Mouse (Mus musculus) forelimb bud, embryonic 11.5 days (tissue): ENCODE data around the gene Sorbs1.

Experiments
- DNase-seq: peaks from one replicate; pipeline ENCODE4 v3.0.0-alpha.2; 2012; ENCODE audit warnings: low read depth, low spot score

Sorbs1 gene

DNA sequence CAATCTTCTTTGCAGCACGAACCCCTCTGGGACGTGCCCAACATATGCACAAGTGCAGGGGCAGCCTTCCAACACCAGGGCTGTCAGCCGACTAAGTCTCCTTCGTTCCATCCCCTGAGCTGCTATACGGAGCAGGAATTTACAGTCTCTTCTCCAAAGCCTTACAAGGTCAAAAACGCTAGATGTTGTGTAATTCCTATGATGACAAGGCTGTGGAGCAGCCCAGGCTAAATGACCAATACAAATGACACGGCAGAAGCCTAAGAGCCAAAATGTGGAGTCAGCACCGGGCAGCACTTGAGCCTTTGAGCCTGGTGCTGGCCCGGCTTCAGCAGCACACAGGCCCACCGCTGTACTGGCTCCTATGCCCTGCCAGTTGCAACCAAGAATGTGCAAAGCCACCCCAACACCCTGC lies 35.4 kb downstream of the Sorbs1 start:
- no peak for DNase-seq

DNA sequence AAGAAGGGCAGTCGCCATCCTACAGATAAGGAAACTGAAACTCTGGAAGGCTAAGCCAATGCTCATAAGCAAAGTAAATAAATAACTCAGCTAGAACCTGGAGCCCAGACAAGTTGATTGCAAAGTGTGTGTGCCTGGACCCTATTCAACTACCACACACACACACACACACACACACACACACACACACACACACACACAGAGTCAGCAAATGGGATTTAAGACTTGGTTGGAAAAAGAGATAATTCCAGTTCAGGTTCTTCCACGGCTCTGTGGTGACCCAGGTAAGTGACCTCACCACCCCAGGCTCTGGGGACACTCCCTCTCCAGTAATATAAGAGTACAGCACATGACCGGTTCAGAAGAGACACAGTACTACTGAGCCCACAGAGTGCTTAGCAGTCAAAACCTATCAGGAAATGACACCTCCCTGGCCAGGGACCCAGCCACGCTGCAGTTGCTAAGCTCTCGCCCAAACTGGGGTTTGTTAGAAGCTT lies 36.1 kb downstream of the Sorbs1 start:
- no peak for DNase-seq

DNA sequence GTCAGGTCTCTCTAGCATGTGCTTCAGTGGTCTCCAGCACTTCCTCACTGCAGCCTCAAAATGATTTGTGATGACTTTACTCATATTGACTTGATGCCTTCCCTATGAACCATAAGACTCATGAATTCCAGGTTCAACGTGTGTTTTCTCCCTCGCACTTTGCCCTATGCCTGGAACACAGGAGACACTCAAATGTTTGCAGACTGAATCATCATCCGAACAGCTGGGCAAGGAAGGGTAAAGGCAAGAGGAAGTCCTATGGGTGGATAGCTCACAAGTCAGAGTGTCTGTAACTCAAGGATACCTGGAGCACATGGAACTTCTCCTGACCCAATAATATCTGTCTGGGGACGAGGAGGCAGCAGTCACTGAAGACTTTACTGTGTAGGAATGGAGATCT lies 37.1 kb downstream of the Sorbs1 start:
- DNase-seq, result no peak

DNA sequence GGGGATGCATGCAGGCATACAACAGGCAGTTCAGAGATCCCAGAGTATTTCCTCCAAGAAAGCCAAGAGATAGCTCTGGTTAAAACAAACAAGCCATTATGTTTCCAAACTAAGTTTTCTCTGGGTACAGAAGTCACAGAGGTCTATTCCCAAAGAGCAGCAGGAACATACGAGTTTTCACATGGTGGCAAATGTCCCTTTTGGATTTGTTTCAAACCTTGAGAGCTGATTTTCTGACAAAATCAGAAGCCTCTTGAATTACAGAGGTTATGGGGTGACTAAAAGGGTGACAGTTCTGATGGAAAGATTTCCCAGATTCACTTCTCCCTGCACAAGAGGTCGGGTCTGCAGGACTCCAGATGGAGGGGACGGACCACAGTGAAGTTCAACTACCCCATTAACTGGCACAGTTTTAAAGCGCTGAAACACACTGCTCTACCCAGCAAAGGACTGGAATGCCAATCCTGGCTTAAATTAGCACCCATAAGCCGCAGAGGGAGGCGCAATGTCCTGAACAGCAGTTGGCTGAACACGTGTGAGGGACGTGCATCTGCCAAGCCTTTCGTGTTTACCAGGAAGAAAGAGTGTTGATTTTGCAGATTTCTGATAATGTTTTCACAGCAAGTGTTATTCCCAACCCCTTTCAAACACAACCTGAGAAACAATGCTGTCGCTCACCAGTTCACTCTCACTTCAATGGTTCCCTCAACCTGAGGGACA lies 41.9 kb downstream of the Sorbs1 start:
- DNase-seq, result no peak

DNA sequence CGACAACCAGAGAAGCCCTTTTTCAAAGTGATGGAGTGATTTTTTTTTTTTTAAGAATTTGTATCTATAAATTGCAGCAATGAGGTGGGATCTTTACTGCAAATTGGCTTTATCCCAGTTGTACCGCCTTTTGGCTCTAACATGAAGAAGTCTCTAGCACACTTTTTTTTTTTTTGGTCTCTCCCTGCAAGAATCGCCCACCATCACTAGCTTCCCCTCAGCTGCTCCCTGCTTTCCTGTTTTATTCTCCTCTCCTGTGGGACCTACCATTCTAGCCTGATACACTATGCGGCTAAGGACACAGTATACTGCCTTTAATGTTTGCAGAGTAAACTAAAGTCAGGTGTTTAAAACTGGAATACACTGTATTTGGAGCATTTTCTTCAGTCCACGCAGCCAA lies 43.8 kb downstream of the Sorbs1 start:
- no peak for DNase-seq

DNA sequence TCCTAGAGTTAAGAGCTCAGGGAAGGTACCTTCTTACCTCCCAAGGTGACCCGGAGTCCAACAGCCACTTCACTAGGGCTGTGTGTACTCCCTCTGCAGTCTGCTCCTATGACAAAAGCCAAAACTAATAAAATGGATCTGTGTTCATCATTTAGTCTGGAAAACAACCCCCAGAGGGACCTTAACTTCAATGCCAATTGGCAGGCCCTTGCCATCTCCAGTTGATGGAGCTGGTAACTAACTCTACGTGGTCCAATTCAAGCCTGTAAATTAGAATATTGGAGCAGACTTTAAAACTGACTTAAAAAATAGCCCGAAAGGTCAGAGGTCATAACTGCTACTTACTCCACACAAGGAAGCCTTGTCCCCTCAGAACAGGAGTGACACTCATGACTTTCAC lies 45.3 kb downstream of the Sorbs1 start:
- no peak for DNase-seq

DNA sequence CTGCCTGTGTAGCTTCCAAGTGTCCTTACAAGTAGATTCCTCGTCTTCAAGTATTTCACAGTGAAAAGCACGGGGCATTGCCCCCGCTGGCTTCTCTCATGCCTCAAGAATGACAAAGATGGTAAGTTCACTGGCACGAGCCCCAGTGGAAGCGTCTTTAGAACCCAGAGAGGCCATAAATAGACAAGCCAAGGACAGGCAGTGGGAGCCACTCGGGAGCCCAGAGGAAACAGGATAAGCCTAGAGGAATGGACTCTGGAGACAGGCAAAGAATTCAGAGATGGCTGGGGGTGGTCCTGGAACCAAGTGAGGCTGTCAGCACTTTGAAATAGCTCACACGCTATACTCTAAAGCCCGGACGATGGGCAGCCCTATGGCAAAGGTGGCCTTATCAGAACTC lies 45.8 kb downstream of the Sorbs1 start:
- DNase-seq, result no peak

DNA sequence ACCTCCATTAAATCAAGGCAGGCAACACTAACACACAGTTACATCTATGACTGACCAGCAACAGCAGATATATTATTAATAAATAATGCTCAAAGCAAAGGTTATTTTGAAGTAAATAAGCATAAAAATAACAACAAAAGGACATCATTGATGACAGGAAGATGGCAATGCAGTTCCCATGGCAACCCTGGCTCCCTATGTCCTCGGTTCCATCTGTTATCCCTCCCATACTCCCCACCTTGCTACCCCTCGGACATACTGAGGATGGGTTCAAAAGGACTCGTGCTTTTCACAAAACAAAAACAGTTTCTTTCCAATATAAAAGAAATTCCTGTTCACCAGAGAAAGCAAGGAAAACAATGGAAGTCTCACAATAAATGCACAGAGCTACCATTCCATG lies 48.2 kb downstream of the Sorbs1 start:
- DNase-seq, result no peak

DNA sequence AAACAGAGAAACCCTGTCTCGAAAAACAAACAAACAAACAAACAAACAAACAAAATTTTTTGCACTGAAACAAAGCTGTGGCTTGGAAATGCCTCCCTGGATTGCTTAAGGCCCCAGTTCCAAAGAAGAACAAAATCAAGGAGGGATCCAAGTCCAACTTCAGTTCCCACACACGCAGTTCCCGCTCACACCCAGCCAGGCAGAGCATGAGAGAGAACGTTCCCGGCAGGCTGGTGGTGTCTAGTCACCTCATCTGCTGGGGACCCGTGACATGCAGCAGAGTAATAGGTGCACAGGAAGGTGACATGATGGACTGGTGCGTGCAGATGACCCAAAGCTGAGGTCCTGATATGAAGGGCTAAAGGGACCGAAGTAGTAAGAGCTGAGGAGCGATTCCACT lies 49.2 kb downstream of the Sorbs1 start:
- DNase-seq, result no peak

DNA sequence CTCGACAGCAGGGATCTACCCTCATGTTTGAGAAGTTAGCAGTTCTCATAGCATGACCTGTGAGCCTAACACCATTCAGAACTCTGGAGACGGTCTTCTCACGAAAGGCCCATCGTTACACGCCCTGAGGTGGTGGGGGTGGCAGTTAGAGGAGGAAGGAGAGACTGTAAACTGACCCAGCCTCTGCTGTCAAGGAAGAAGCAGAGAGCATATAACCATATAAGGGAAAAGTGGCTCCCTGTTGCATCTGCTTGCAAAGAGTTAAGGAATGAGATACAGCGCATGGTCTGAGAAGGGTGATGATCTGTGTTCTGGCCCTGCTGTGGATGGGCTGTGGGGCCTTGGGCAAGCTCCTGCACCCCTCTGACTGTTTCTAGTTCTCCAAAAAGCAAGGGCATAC lies 50.7 kb downstream of the Sorbs1 start:
- DNase-seq, result no peak

DNA sequence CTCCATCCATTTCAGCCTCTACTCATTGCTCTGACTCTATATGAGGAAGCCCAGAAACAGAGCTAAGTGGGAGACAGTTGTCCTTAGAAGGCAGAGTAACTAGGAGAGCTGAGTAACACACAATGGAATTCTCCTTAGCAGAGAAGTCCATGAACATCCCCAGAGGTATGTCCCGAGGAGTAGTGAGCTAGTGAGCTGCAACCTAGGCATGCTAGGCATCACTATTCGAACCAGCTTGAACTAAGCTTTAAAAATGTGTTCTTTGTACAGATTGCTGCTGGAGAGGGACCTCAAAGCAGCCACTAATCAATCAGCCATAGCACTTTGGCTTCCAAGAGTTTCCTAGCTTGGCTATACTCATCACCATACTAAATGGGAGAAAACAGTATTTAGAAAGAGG lies 51.1 kb downstream of the Sorbs1 start:
- no peak for DNase-seq

DNA sequence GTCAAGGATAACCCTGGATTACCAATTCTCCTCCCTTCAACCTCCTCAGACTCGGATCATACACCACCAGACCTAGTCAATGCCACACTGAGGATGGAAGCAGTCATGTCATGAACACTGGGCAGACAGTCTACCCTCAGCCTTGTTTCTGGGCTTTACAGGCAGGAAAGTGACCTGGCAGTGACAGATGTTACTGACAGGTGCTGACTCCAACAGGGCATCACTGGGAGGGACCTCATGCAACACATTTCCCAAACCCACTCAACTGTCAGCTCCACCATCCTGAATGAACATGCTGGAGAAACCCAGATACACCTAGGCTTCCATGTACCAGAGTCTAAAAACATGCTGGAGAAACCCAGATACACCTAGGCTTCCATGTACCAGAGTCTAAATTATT lies 51.9 kb downstream of the Sorbs1 start:
- no peak for DNase-seq

DNA sequence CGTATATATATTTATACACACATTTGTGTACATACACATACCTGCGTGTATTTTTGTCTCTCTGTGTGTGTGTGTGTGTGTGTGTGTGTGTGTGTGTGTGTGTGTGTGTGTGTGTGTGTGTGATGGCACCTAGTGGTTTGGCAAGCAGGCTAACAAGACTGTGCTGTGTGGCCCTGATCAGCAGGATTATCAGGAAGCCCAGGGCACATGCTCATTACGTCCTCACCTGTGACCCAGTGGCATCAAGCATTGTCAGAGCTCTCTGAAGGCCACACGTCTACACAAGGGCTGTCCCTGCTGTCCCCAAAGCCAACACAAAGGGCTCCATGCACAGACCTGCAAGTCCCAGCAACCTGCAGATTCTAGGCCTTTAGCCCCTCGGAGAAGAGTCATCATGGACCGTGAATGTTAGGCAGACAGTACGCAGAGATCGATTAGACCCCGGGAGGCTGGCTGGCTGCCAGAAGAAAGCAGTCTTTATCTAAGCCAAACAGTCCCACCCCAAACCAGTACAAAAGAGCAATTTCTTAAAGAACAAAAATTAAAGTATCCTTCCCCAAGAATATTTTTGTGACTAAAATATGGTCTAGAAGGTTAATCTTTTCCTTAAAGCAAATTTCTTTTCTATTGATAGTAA lies 52.6 kb downstream of the Sorbs1 start:
- no peak for DNase-seq

DNA sequence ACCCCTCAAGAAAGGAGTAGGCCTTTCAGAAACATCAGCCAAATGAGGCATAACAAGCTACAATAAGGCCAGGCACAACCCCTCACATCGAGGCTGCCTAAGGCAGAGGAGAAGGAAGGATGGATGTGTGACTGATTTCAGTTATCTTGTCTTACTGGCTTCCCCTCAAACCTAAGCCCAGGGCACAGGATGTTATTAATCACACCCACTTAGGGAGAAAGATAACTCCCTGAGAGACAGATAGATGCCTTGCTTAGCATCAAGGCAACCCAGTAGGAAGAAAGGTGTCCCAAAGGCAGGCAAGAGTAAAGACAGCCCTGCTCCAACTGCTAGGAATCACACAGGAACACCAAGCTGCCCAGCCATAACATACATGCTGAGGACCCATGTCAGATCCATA lies 54.2 kb downstream of the Sorbs1 start:
- no peak for DNase-seq

DNA sequence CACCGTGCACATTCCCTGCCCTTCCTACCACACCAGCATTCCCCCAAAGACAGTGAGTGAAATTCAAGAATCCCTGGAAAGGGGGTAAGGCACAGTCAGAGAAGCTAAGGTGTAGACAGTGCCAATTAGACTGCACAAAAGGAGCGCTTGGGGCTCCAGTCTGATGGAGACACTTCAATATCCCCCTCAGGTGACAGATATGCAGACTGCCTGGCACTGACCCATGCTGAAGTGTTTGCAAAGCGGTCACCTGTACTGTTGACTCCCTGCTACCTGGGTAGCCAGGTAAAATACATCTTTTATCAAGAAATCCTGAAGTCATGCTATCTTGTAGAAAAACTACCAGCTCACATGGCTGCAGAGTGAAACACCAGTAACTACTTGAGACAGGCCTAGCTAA lies 54.8 kb downstream of the Sorbs1 start:
- no peak for DNase-seq

DNA sequence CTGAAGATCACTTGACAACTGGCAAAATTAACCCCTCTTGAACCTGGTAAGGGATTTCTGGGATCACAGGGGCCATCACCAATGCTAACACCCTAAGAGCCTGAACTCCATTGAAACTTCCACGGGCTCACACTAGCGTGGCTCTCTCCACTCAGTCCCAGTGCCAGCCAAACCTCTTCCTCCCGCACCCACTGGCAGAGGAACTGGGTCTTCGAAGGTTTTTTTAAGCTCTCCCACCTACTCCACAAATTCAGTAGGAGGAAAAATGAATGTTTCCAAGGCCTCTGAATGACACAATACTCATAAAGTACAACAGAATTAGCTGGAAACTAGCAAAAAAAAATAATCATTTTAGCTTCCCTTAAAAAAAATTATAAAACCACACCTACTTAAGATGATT lies 58.3 kb downstream of the Sorbs1 start:
- DNase-seq, result no peak

DNA sequence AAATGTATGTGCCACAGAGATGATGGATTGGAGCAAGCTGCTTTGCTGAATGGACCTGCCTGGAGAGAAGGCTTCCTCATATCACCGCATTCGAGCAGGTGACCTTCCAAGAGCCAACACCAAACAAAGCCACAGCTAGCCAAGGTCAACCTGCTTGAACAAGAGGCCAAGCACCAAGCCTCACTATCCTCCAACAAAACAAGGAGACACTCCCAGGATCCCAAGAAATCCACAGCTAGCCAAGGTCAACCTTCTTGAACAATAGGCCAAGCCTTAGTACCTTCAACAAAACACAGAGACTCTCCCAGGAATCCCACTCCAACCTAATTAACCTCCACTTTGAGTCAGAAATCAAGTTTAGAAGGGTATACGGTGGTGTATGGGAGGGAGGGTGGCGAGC lies 59.5 kb downstream of the Sorbs1 start:
- DNase-seq, result no peak

DNA sequence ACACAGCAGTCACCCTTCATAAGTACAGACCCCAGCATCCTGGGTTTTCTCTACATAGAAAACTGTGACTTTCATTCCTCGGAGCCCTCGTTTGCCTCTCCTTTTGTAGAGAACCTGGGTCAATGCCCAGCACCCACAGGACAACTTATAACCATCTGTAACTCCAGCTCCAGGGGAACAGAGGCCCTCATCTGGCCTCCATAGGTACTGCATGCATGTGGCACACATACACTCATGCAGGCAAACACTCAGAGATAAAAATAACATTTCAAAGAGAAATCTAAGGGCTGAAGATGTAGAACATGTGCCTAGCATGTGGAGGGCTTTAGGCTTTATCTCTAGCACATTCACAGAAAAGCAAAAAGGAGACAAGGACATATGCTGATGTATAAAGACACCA lies 61.4 kb downstream of the Sorbs1 start:
- no peak for DNase-seq

DNA sequence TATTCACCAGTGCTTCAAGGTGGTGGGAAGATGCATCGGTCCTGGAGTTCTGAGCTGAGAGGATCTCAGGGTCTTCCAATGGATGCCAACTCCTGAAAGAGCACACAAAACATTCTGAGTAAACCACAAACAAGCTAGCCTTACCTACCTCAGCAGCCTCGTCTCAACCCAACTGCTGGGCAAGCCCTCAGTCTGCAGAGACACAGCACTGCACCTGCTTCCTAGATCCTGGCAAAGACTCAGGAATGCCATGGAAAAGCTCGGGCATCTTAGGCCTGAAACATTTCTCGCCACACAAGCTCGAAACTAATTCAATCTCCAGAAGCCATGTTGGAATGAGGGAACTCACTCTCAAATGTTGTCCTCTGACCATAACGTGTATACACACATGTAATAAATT lies 62.3 kb downstream of the Sorbs1 start:
- no peak for DNase-seq

DNA sequence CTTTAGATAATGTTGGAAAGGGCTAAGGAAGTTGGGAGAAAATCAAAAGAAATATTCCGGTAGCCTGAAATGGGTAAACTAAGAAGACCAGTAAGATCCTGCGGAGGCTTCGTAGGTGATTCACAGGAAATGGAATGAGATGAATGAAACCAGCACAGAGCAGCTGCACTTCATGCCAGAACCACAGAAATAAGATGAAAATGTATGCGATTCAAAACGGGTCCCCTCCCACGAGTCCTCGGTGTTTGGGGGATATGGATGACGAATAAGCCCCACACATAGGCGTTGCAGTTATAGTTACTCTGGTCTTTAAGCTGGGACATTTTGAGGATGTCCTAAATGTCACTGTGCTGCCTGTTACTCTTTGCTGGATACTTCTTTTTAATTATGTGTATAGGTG lies 67.1 kb downstream of the Sorbs1 start:
- no peak for DNase-seq

DNA sequence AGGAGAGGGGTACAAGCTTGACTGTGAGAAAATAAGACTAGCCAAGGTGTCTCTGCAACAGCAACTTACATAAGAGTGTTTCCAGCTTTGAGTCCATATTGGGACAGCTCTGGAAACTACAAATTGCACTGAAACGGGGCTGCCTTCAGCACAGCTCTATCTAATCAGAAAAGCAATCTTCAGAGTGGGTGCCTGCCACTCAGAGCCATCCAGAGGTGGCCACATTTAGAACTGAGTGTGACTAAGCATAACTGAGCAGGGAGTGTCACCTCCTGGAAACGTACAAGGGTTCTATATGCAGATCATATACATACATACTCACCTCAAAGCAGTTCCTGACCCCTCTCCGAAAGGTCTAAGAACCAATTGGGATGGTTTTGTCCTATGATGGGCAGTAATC lies 71.2 kb downstream of the Sorbs1 start:
- no peak for DNase-seq

DNA sequence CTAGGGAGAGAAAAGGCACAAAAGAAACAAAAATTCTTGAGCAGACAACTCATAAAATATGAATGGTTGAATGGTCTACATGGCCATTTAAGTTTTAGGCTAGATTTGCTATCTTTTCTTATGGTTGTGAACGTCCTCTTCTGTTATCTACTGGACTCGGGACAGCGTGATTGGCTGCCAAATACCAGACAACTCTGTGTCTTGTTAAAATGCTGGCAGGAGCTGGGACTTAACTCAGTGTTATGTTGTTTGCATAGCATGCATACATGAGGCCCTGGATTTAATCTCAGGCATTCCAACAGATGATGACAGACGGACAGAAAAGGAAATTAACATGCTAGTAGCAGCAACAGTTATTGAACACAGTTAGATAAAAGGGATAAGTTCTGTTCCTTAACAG lies 72.6 kb downstream of the Sorbs1 start:
- DNase-seq, result no peak

DNA sequence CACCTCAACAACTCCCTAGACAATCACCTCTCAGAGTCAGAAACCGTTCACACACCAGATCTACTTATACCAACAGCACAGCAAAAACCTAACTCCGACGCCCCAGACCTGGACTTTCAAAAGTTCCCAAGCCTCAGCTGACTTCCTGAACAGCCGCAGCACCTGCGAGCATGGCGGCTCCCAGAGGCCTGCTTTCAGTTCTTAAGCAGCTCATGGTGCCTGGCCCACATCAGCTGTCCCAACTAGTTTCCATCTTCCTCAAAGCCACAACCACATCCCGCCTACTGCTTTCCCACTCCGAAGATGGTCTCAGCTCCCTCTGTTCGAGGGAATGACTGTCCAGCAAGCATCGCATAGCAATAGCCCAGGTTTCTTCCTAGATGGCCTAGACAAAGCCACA lies 74.7 kb downstream of the Sorbs1 start:
- no peak for DNase-seq

DNA sequence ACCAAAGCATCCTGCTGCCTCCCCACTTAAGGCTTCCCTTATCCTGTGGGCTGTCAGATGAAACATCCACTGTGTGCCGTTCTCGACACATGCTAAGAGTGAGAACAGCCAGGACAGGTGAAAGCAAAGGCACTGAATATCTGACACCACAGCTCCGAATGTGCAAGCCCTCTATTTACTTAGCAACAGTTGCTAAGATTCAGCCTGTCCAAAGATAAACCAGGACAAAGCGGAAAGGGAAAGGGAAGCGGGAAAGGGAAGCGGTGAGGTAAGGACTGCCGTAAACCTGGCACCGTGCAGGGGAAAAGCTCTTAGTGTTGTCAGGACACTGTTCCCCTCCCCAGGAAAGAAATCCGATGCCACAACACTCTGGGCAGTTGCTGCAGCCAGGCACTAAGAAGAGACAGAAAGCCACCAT lies 75.9 kb downstream of the Sorbs1 start:
- DNase-seq, result no peak
